In the genomic region with DNA sequence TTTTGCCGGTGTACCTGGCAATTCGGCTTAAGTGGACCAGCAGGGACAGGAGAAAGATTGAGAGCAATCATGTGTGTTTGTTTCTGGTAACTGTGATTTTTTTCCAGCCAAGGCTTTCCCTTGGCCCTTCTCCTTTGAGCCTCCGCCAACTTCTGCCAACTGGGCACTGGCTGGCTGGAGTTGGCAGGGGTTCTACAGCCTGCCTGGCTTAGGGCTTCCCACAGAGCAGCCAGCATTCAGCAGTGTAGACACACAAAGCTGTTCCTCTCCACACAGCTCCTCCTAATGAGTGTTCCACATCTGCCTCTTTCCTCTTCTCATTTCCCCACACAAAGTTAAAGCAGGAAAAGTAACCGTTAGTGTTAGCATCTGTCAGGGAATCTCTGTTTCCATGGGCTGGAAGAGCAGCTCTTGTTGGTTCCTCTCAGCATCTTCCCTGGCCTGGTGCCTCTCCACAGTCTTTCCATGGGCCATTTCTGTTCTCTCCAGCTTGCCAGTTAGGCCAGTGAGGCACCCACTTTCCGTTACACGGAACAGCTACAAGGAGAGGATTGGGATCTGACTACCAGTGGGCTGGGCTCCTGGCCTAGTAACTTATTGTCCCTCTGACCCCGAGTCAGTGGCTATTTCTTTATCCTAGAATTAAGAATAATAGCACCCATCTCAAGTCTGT, we compare ENCODE assay signal across 8 mouse cellular contexts.
DNase-seq lines count a peak whose midpoint lies in the region.

No protein-coding gene starts in this region.

- DNase-seq in layer of hippocampus, adult 11-12 months (ENCODE audit: low spot score): peak; percentile 58
- no peak for DNase-seq in layer of hippocampus, adult 9-10 months (ENCODE audit: low spot score)
- DNase-seq in cerebellum, postnatal 36 days: peak; percentile 92 to 93
- DNase-seq in heart, postnatal 4 days: peak; percentile 16
- DNase-seq in left cerebral cortex, postnatal 36 days (ENCODE audit: low spot score in 2 of 2): peak; percentile 57 to 61
- DNase-seq in c-Kit-positive CD71-positive TER-119-positive erythroid progenitor cells, embryonic 14.5 days (ENCODE audit: low spot score): no peak
- no peak for DNase-seq in testis, postnatal 14 days (ENCODE audit: low spot score)
- DNase-seq in lung, postnatal 4 days: no peak

- intact Hi-C loops in left cerebral cortex, postnatal 36 days (cut with DNase I): no loop called here

Comparison
In these comparisons a context has a peak if more than half of its experiments do, and no peak if none do; other contexts are left out.
1. DNase-seq: peak in layer of hippocampus, adult 11-12 months (single experiment), cerebellum, postnatal 36 days (2 of 2), heart, postnatal 4 days (single experiment) and left cerebral cortex, postnatal 36 days (2 of 2); none in layer of hippocampus, adult 9-10 months (single experiment), c-Kit-positive CD71-positive TER-119-positive erythroid progenitor cells, embryonic 14.5 days (single experiment), testis, postnatal 14 days (single experiment) and lung, postnatal 4 days (0 of 2).